Mouse (Mus musculus): ENCODE results near the gene Endod1. TPM values are rescaled to one million over a fixed set of nuclear protein-coding genes. Genes with fewer than 3 reads are reported as not detected.

The Endod1 gene
- 92.8 and 108 TPM in 2 replicates for polyA plus RNA-seq (2012; rRNA removed)

DNA sequence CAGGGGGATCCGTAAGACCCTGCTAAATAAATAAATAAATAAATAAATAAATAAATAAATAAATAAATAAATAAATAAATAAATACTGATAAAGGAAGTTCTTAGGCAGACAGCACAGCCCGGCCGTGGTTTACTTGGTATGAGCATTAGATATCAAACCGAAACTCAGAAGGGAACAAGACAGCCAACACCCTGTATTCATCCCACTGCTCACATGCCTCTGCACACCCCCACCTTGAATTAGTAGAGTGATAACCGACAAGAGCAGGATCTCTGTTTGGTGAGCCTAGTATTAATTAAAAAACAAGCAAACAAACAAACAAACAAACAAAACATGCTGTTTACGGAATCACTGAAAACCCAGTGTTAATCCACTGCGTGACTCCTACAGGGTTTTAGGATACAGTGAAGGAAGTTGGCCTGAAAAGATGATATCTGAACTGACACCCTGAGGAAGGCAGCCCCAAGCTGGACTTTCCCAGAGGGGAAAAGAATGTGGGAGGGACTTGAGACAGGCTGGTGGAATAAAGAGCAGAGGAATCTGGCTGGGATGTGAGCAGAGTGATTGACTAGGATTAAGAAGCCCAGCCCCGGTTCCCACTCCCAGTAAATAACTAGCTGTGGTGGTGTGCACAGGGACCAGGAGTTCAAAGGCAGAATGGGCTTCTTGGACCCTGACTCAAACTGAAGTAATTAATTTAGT lies at the start of gene Endod1:
Endod1 (minus strand) TSS at position 155 of the 703 bp plus-strand sequence.
- Histone ChIP-seq H3K4me3 (replicated peaks; ENCODE audit: extremely low read depth, low read depth, low read length) (peak within 1 kb of the TSS; percentile 91), H3K4me1 (ENCODE audit: control insufficient read depth, insufficient read depth, low read length) (peaks cover 18% of the 10 kb centered on the region)
- WGBS: 3% methylated on average over 8 of the region's 8 CpGs
- TF ChIP-seq CTCF (IDR thresholded peaks at IDR 0.05; ENCODE audit: insufficient read depth, low read length) (no peak), POLR2A (IDR thresholded peaks at IDR 0.05; ENCODE audit: borderline replicate concordance, extremely low read depth, low read depth, low read length) (no peak)
- DNase-seq: peak; percentile 37

- no peak for DNase-seq
- Histone ChIP-seq H3K4me3 (replicated peaks; ENCODE audit: extremely low read depth, low read depth, low read length) (no peak overlapping the region), H3K4me1 (ENCODE audit: control insufficient read depth, insufficient read depth, low read length) (no peaks in the 10 kb centered on the region)
- TF ChIP-seq CTCF (IDR thresholded peaks at IDR 0.05; ENCODE audit: insufficient read depth, low read length) (no peak), POLR2A (IDR thresholded peaks at IDR 0.05; ENCODE audit: borderline replicate concordance, extremely low read depth, low read depth, low read length) (no peak)
- WGBS: 89% methylated on average over 5 of the region's 5 CpGs
These were observed 27.8 kb upstream of the Endod1 start for GRCm38 (mm10) chr9:14409153-14409552.

GRCm38 (mm10) chr9:14408044-14408443 lies 26.7 kb upstream of the Endod1 start:
- 65% methylated on average over 4 of the region's 4 CpGs for WGBS
- Histone ChIP-seq H3K4me1 (ENCODE audit: control insufficient read depth, insufficient read depth, low read length) (no peaks in the 10 kb centered on the region), H3K4me3 (replicated peaks; ENCODE audit: extremely low read depth, low read depth, low read length) (no peak overlapping the region)
- TF ChIP-seq CTCF (IDR thresholded peaks at IDR 0.05; ENCODE audit: insufficient read depth, low read length) (no peak), POLR2A (IDR thresholded peaks at IDR 0.05; ENCODE audit: borderline replicate concordance, extremely low read depth, low read depth, low read length) (no peak)
- no peak for DNase-seq

GRCm38 (mm10) chr9:14406056-14406455 lies 24.7 kb upstream of the Endod1 start:
- DNase-seq: no peak
- Histone ChIP-seq H3K4me3 (replicated peaks; ENCODE audit: extremely low read depth, low read depth, low read length) (no peak overlapping the region), H3K4me1 (ENCODE audit: control insufficient read depth, insufficient read depth, low read length) (no peaks in the 10 kb centered on the region)
- TF ChIP-seq POLR2A (IDR thresholded peaks at IDR 0.05; ENCODE audit: borderline replicate concordance, extremely low read depth, low read depth, low read length) (no peak), CTCF (IDR thresholded peaks at IDR 0.05; ENCODE audit: insufficient read depth, low read length) (no peak)
- WGBS: 70% methylated on average over 1 of the region's 1 CpGs

GRCm38 (mm10) chr9:14402099-14402498 lies 20.8 kb upstream of the Endod1 start:
- no peaks in the 10 kb centered on the region for H3K4me1 ChIP-seq (ENCODE audit: control insufficient read depth, insufficient read depth, low read length)
- H3K4me3 ChIP-seq (replicated peaks; ENCODE audit: extremely low read depth, low read depth, low read length): no peak overlapping the region
- TF ChIP-seq POLR2A (IDR thresholded peaks at IDR 0.05; ENCODE audit: borderline replicate concordance, extremely low read depth, low read depth, low read length): no peak
- TF ChIP-seq CTCF (IDR thresholded peaks at IDR 0.05; ENCODE audit: insufficient read depth, low read length): no peak
- no peak for DNase-seq
- 78% methylated on average over 1 of the region's 1 CpGs for WGBS

GRCm38 (mm10) chr9:14400392-14400791 lies 19.1 kb upstream of the Endod1 start:
- WGBS: 84% methylated on average over 5 of the region's 5 CpGs
- Histone ChIP-seq H3K4me3 (replicated peaks; ENCODE audit: extremely low read depth, low read depth, low read length) (no peak overlapping the region), H3K4me1 (ENCODE audit: control insufficient read depth, insufficient read depth, low read length) (peaks cover 1% of the 10 kb centered on the region; the same call in 1 of the 2 replicates)
- TF ChIP-seq POLR2A (IDR thresholded peaks at IDR 0.05; ENCODE audit: borderline replicate concordance, extremely low read depth, low read depth, low read length) (no peak), CTCF (IDR thresholded peaks at IDR 0.05; ENCODE audit: insufficient read depth, low read length) (no peak)
- DNase-seq: no peak

DNA sequence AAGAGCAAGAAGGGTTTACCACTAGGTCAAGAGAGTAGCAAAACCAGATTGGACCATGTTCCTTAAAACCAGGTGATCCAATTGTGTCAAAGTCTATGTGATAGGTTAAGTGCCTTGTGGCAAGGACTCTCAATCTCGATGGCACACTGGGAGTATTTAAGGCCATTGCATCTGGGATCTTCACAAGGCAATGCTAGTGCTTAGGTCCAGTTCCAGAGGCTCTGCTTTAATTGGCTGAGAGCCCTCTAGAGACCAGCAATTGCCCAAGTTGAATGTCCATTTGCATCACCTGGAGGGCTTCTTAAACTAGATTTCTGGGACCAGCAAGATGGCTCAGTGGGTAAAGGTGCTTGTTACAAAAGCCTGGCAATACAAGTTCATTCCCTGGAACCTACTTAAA lies 17.6 kb upstream of the Endod1 start:
- 62% methylated on average over 1 of the region's 1 CpGs for WGBS
- DNase-seq: no peak
- TF ChIP-seq CTCF (IDR thresholded peaks at IDR 0.05; ENCODE audit: insufficient read depth, low read length) (no peak), POLR2A (IDR thresholded peaks at IDR 0.05; ENCODE audit: borderline replicate concordance, extremely low read depth, low read depth, low read length) (no peak)
- no peak overlapping the region for H3K4me3 ChIP-seq (replicated peaks; ENCODE audit: extremely low read depth, low read depth, low read length)
- peaks cover 3% of the 10 kb centered on the region; the same call in 1 of the 2 replicates for H3K4me1 ChIP-seq (ENCODE audit: control insufficient read depth, insufficient read depth, low read length)

DNA sequence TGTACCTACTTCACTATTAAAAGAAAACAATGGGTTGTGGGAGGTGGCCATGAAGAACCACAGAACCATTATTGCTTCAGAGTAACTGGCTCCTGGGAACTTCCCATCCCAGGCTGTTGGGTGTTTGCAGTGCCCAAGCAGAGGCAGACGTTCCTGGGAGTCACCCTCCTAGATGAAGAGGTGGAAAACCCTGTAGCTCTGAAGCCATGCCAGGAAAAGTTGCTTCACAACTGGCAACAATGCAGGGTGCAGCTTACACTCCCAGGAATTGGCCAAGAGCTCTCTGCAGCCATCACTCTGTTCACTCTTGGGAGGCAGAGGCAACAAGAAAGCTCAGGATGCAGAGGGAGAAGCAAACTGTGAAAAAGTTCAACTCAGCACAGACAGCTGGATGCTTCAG lies 16.8 kb upstream of the Endod1 start:
- 23% methylated on average over 1 of the region's 1 CpGs for WGBS
- DNase-seq: peak; percentile 24
- no peak overlapping the region for H3K4me3 ChIP-seq (replicated peaks; ENCODE audit: extremely low read depth, low read depth, low read length)
- H3K4me1 ChIP-seq (ENCODE audit: control insufficient read depth, insufficient read depth, low read length): peaks cover 3% of the 10 kb centered on the region; the same call in 1 of the 2 replicates
- no peak for TF ChIP-seq POLR2A (IDR thresholded peaks at IDR 0.05; ENCODE audit: borderline replicate concordance, extremely low read depth, low read depth, low read length)

GRCm38 (mm10) chr9:14397449-14397819 lies 16.1 kb upstream of the Endod1 start:
- H3K4me3 ChIP-seq (replicated peaks; ENCODE audit: extremely low read depth, low read depth, low read length): no peak overlapping the region
- DNase-seq: no peak
- peaks cover 3% of the 10 kb centered on the region; the same call in 1 of the 2 replicates for H3K4me1 ChIP-seq (ENCODE audit: control insufficient read depth, insufficient read depth, low read length)
- no peak for TF ChIP-seq POLR2A (IDR thresholded peaks at IDR 0.05; ENCODE audit: borderline replicate concordance, extremely low read depth, low read depth, low read length)
- no peak for TF ChIP-seq CTCF (IDR thresholded peaks at IDR 0.05; ENCODE audit: insufficient read depth, low read length)
- WGBS: 86% methylated on average over 6 of the region's 6 CpGs

GRCm38 (mm10) chr9:14396819-14397448 lies 15.6 kb upstream of the Endod1 start:
- Histone ChIP-seq H3K4me3 (replicated peaks; ENCODE audit: extremely low read depth, low read depth, low read length) (no peak overlapping the region), H3K4me1 (ENCODE audit: control insufficient read depth, insufficient read depth, low read length) (peaks cover 3% of the 10 kb centered on the region; the same call in 1 of the 2 replicates)
- WGBS: 65% methylated on average over 3 of the region's 3 CpGs
- TF ChIP-seq POLR2A (IDR thresholded peaks at IDR 0.05; ENCODE audit: borderline replicate concordance, extremely low read depth, low read depth, low read length) (no peak), CTCF (IDR thresholded peaks at IDR 0.05; ENCODE audit: insufficient read depth, low read length) (no peak)
- DNase-seq: no peak

Data from lung, adult 2 months (tissue).